Mouse (Mus musculus): ENCODE measurements around the gene Cib1.

Cib1 gene

DNA sequence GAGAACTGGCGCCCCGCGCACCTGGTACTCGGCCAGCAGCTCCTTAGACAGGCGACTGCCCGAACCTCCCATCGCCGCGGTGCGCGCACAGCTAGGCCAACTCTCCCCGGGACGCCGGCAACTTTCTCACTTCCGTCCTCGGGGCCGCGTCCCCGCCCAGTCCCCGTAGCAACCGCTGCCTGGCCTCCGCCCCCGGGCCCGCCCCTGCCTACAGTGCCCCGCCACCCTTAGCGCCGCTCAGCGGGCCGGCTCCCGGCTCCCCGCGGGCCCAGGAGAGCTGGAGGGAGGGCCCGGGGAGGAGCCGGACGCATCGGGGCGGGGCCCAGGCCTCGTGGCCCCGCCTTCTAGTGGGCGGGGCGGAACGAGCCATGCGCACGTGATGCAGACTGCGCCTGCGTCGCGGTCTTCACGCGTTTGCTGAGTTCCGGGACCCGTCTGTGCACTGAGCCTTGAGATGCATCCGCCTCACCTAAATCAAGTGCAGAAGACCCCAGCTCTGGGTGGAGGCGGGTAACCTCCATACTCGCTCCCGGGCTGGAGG is at the start of gene Cib1, which contains the start of gene Gdpgp1:
Gene Cib1, minus strand, starts transcription at position 325 of the 541 bp plus-strand sequence.
Gene Gdpgp1, plus strand, starts transcription at position 377 of the 541 bp plus-strand sequence.
- DNase-seq (ENCODE audit: low spot score in 2 of 2) = peak; percentile 90 to 95

- DNase-seq (ENCODE audit: low spot score in 2 of 2) = no peak
Observed at GRCm38 (mm10) chr7:80281646-80282045, 49.0 kb upstream of the Cib1 start.

- no peak for DNase-seq (ENCODE audit: low spot score in 2 of 2)
Observed at GRCm38 (mm10) chr7:80280998-80281397, 48.4 kb upstream of the Cib1 start.

DNA sequence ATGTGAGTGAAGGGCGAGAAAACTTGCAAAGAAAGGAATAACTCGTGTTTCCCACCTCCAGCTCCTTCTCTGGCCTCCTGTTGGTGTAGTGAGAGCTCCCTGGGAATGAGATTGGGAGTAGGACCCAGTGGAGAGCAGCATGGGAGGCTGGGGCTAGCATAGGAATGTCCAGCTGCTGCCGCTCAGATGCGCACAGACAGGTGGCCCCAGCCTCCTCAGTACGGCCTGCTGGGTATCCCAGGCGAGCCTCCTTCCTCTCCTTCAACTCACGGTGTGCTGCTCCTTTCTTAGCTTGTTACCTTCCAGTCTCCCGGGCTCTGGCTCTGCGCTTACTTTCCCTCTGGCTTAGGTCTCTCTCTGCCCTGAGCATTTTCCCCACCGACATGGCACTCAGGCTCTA is 47.4 kb upstream of the Cib1 start:
- no peak for DNase-seq (ENCODE audit: low spot score in 2 of 2)

DNA sequence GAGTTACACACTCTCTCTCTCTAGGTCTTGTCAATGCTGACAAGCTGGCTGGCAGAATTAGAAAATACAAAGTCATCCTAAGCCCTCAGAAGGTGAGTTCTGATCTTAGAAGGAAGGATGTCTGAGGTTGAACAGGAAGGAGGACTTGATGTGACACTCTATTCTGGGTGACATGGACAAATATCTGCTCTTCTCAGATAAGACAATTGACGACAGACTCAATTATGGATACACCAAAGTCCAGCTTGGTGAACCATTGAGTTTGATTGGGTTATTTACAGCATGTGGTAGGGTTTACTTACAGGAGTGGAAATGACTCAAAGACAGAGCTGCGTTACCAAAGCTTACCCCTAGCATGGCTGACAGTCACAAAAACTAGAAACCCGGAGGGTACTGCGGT is 43.8 kb upstream of the Cib1 start:
- no peak for DNase-seq (ENCODE audit: low spot score in 2 of 2)

DNA sequence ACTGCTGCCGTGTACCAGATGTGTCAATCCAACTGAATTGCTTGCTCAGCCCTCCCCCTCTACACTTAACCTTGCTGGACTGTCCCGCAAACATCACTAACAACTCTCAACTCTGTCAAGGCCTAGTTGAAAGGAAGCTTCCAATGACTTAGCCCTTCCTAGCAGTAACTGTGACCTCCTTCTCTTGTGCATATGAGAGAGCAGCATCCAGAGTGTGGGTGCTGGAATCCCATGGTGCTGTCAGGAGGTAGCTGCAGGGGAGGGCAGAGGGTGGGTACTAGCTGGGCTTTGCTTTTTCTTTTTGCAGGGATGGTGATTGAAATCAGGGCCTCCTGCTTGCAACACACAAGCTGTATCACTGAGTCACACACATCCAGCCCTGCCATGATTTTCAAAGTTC is 40.8 kb upstream of the Cib1 start:
- no peak for DNase-seq (ENCODE audit: low spot score in 2 of 2)

GRCm38 (mm10) chr7:80269751-80270255 is 37.2 kb upstream of the Cib1 start:
- no peak for DNase-seq (ENCODE audit: low spot score in 2 of 2)

DNA sequence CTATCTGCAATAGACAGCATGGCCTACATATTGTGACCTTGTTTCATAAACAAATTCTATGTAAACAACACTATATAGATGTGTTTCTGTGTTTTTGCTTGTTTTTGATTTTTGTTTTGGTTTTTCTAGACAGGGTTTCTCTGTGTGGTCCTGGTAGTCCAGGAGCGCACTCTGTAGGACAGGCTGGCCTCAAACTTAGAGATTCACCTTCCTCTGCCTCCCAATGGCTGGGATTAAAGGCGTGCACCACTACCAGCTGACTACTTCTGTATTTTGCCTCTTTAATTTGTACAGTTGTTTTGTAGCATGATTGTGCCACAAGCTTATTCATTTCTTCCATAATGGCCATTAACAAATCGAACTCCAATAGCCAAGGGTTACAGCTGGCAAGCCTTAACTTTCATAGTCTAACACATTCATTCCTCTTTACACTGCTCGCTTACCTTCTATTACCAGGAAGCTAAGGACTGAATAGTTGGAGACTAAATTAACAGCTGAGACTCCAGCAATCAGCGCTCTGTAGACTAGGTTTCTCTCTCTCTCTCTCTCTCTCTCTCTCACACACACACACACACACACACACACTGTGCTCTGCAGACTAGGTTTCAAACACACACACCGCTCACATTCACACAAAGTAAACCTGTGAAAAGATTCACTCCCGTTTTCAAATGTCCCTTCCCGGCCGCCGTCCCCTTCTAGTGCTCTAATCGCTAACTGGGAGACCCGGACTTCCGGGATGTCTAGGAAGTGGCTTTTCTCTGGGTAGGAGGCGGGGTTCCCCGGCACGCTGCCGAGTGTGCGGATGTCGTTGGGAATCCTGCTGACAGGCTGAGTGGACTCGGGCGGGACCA is 36.5 kb upstream of the Cib1 start, which contains the start of gene Vps33b:
Gene Vps33b, plus strand, starts transcription at position 753 of the 854 bp plus-strand sequence.
- peak; percentile 94 to 95 for DNase-seq (ENCODE audit: low spot score in 2 of 2)

DNA sequence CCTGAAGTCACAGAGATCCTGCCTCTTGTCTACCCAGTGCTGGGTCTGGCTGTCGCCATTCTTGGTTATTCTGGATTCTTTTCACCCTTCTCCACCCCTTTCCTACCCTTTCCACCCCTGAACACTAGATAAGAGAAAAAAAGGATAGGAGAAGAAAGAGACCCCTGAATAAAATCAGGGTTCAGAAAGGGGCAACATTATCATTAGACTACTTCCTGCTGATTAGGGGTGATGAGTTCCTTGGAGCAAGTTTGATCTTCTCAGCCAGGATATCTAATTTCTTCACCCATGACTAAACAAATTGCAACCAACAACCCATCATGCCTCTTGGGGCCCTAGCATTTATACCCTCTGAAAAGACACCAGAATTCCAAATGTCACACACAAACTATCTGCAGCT is 35.2 kb upstream of the Cib1 start:
- no peak for DNase-seq (ENCODE audit: low spot score in 2 of 2)

GRCm38 (mm10) chr7:80264606-80265005 is 32.0 kb upstream of the Cib1 start:
- no peak for DNase-seq (ENCODE audit: low spot score in 2 of 2)

GRCm38 (mm10) chr7:80261372-80261990 is 28.9 kb upstream of the Cib1 start:
- peak; percentile 19 to 26 for DNase-seq (ENCODE audit: low spot score in 2 of 2)

GRCm38 (mm10) chr7:80260625-80261371 is 28.2 kb upstream of the Cib1 start, which contains the start of gene Ngrn:
Gene Ngrn, plus strand, starts transcription at chr7:80261215.
- peak; percentile 82 to 89 for DNase-seq (ENCODE audit: low spot score in 2 of 2)

- DNase-seq (ENCODE audit: low spot score in 2 of 2) = no peak
Observed at GRCm38 (mm10) chr7:80257706-80258105, 25.1 kb upstream of the Cib1 start.

- DNase-seq (ENCODE audit: low spot score in 2 of 2) = no peak
Observed at GRCm38 (mm10) chr7:80255981-80256380, 23.4 kb upstream of the Cib1 start.

DNA sequence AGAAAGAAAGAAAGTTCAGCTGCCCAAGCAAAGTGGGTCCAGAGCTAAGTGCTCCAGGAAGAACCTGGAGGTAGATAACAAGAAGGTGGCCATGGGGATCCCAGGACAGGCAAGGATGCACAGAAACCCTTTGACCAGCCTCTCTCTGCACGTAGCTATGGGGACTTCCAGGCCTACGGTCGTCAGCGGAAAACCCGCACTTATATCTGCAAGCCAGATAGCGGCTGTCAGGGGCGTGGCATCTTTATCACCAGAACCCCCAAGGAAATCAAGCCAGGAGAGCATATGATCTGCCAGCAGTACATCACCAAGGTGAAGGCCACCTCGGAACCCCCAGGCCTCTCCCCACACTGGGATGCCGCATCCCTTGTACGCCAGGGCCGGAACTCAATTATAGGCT is 20.3 kb upstream of the Cib1 start:
- no peak for DNase-seq (ENCODE audit: low spot score in 2 of 2)

DNA sequence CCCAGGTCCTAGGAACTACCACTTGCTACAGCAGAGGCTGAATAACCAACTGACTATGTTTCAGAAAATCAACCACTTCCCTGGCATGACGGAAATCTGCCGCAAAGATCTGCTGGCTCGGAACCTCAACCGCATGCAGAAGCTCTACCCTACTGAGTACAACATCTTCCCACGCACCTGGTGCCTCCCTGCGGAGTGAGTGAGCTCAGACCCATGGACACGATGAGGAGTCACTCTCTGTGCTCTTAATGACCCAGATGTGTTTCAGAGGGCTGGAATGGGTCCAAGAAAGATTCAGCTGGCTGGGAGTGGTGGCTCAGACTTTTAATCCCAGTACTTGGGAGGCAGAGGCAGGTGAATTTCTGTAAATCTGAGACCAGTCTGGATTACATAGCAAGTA is 19.8 kb upstream of the Cib1 start:
- DNase-seq (ENCODE audit: low spot score in 2 of 2) = no peak

GRCm38 (mm10) chr7:80246859-80247258 is 14.2 kb upstream of the Cib1 start:
- DNase-seq (ENCODE audit: low spot score in 2 of 2) = no peak

DNA sequence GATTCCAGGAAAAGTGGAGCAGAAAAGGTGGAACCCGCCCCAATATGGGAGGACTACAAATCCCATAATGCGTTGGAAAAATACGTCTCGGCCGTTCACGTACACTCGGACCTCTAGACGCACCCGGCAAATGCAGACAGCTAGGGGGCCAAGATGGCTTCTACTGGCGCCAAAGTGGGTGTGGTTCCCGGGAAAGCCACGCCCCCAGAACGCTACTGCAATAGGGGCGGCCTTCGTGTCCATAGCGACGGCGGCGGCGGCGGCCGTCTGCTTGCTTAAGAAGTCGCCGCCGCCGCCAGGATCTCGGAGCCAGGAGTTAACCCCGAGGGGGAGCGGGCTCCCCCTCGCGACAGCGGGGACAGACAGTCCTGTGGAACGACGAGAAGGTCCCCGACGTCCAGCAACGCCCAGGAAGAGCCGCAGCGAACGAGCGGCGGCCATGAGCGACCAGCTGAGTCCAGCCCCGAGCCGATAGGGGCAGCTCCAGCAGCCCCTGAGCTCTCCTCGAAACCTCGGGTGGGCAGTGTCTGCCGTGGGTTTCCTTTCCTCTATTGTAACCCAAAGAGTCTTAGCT is 13.6 kb upstream of the Cib1 start, which contains the start of gene Ttll13:
Gene Ttll13, plus strand, starts transcription at position 229 of the 574 bp plus-strand sequence.
- peak; percentile 95 to 97 for DNase-seq (ENCODE audit: low spot score in 2 of 2)

GRCm38 (mm10) chr7:80244851-80245250 is 12.2 kb upstream of the Cib1 start:
- no peak for DNase-seq (ENCODE audit: low spot score in 2 of 2)

DNA sequence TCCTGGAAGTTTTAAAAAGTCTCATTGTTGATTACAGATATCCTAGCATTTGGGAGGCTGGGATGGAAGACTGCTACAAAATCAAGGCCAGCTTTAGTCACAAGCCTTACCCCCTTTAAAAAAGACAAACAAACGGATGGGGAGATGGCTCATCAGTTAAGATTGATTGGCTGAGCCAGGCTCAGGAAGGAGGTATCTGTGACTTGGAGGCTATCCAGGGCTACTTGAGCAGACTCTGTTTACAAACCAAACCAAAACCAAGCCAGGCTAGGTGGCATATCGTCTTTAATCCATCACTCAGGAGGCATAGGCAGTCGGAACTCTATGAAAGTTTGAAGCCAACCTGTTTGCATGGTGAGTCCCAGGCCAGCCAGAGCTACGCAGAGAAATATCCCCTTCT is 9.0 kb upstream of the Cib1 start:
- DNase-seq (ENCODE audit: low spot score in 2 of 2) = no peak

DNA sequence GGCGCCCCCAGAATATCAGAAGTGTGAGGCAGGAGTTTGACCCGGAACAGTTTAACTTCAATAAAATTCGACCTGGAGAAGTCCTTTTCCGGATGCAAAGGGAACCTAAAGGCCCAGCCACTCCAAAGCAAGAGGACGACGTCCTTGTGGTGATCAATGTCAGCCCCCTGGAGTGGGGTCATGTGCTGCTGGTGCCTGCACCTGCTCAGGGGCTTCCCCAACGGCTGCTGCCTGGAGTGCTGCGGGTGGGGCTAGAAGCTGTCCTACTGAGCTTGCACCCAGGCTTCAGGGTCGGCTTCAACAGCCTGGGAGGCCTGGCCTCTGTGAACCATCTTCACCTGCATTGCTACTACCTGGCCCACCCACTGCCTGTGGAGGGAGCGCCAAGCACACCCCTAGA is 5.9 kb upstream of the Cib1 start:
- no peak for DNase-seq (ENCODE audit: low spot score in 2 of 2)
